Mouse (Mus musculus): ENCODE data around the gene Psrc1. TPM values are rescaled to one million over a fixed set of nuclear protein-coding genes. Genes with fewer than 3 reads are reported as not detected.

Gene Psrc1
- polyA plus RNA-seq, 1 experiment from 2014 or later, result 13.9 TPM

DNA sequence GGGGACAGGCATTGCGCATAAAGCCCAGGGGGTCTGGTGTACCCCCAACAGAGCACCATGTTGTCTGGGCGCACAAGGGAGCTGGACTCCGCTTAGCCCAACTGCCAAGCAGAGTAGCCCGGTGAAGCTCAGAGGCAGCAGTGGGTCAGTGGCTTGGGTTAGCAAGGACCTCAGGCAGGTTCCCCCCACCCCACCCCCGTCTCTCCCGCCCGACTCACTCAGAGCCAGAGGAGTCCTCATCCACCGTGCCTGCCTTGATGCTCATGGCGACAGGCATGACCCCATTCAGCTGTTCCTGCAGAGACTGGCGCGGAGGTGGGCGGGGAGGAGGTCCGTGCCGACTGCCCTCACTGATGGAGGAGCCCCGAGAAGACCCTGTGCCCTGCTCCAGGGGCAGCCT lies 9.2 kb downstream of the Psrc1 start:
- no peaks in the 10 kb centered on the region for H3K27me3 ChIP-seq
- 0 out of 2 replicates have a peak overlapping the region, but pooled peaks have one; percentile 8 for H3K27ac ChIP-seq
- H3K4me2 ChIP-seq, result no peak overlapping the region
- peaks cover 19% of the 10 kb centered on the region for H3K4me1 ChIP-seq (replicated peaks)
- WGBS, result 43% methylated on average over 15 of the region's 15 CpGs
- H3K4me3 ChIP-seq, result no peak overlapping the region
- peaks cover 69% of the 10 kb centered on the region for H3K36me3 ChIP-seq
- H3K9ac ChIP-seq, result peak overlapping the region; percentile 39; the same call in 1 of the 2 replicates
- ATAC-seq (ENCODE audit: low FRiP score), result no peak
- no peaks in the 10 kb centered on the region for H3K9me3 ChIP-seq

DNA sequence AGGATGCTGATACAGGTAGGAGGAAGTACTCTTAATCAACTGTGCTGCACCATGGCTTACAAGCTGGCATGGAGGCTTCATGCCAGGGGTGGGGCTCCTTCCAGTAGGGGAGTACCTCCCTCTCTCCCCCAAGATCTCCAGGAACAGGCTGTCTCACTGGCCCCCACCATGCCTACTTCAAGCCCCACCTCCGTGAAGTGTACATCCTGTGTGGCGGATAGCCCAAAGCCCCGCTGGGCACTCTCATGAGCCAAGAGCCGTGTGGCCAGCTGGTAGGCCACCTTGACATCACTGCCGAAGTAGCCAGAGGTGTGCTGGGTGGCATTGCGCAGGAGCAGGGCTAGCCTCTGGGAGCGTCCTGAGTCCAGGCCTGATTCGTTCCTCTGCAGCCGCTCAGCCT lies 14.6 kb downstream of the Psrc1 start:
- Histone ChIP-seq H3K27me3 (no peaks in the 10 kb centered on the region), H3K4me3 (no peak overlapping the region), H3K4me1 (replicated peaks) (peaks cover 24% of the 10 kb centered on the region), H3K9ac (no peak overlapping the region), H3K9me3 (no peaks in the 10 kb centered on the region), H3K36me3 (peaks cover 100% of the 10 kb centered on the region), H3K27ac (no peak overlapping the region), H3K4me2 (no peak overlapping the region)
- ATAC-seq (ENCODE audit: low FRiP score), result no peak
- WGBS, result 95% methylated on average over 9 of the region's 9 CpGs

DNA sequence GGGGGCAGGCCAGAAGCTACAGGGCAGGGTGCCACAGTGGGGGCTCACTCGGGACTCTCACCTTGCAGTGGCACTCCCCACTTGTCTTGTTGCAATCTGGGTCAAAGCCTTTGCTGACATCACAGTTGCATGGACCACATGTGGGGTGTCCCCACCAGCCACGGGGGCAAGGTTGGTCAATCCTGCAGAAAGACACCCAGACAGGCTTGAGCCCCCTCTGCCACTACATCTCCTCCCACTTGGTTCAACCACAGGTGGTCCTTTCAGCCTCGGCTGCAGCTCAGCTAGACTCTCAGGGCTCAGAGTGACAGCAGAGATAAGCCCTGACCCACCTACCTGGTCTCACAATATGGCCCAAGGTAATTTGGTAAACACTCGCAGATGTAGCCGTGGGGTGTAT lies 16.8 kb downstream of the Psrc1 start:
- H3K36me3 ChIP-seq, result peaks cover 98% of the 10 kb centered on the region
- no peak overlapping the region for H3K27ac ChIP-seq
- peaks cover 40% of the 10 kb centered on the region for H3K4me1 ChIP-seq (replicated peaks)
- H3K4me2 ChIP-seq, result no peak overlapping the region
- no peak overlapping the region for H3K4me3 ChIP-seq
- ATAC-seq (ENCODE audit: low FRiP score), result no peak
- H3K9ac ChIP-seq, result no peak overlapping the region
- no peaks in the 10 kb centered on the region for H3K27me3 ChIP-seq
- 93% methylated on average over 5 of the region's 5 CpGs for WGBS
- H3K9me3 ChIP-seq, result no peaks in the 10 kb centered on the region

- Histone ChIP-seq H3K4me3 (no peak overlapping the region), H3K27ac (peak overlapping the region; percentile 75), H3K4me2 (peak overlapping the region; percentile 23; the same call in 1 of the 2 replicates), H3K9me3 (no peaks in the 10 kb centered on the region), H3K36me3 (peaks cover 97% of the 10 kb centered on the region), H3K9ac (peak overlapping the region; percentile 51; the same call in 1 of the 2 replicates), H3K27me3 (no peaks in the 10 kb centered on the region), H3K4me1 (replicated peaks) (peaks cover 54% of the 10 kb centered on the region)
- 38% methylated on average over 22 of the region's 22 CpGs for WGBS
- peak; percentile 85 for ATAC-seq (ENCODE audit: low FRiP score)
Measured at GRCm38 (mm10) chr3:108401692-108402527, 18.3 kb downstream of the Psrc1 start.

DNA sequence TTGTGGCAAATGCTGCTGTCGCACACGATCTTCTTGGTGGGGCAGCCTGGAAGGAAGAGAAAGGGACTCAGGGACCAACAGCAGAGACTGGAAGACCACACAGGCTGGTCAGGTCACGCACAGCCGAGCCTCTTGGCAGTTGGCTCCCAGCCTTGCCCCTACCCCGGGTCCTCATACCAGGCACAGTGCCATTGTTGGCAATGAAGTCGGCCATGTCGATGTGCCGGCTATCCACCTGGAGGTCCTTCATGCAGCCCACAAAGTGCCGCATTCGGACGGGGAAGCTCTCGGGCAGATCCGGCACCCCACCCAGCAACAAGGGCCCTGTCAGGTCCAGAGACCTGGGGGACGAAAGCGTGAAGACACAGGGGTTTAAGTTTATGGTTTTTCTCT lies 18.9 kb downstream of the Psrc1 start:
- Histone ChIP-seq H3K4me1 (replicated peaks) (peaks cover 59% of the 10 kb centered on the region), H3K4me3 (no peak overlapping the region), H3K9ac (peak overlapping the region; percentile 51; the same call in 1 of the 2 replicates), H3K9me3 (no peaks in the 10 kb centered on the region), H3K27me3 (no peaks in the 10 kb centered on the region), H3K4me2 (no peak overlapping the region), H3K36me3 (peaks cover 94% of the 10 kb centered on the region), H3K27ac (peak overlapping the region; percentile 75)
- 77% methylated on average over 15 of the region's 15 CpGs for WGBS
- ATAC-seq (ENCODE audit: low FRiP score), result peak; percentile 6

- Histone ChIP-seq H3K27ac (peak overlapping the region; percentile 84), H3K27me3 (no peaks in the 10 kb centered on the region), H3K36me3 (peaks cover 82% of the 10 kb centered on the region), H3K9me3 (no peaks in the 10 kb centered on the region), H3K4me3 (peak overlapping the region; percentile 5; the same call in 1 of the 2 replicates), H3K4me2 (peak overlapping the region; percentile 27), H3K9ac (peak overlapping the region; percentile 46), H3K4me1 (replicated peaks) (peaks cover 91% of the 10 kb centered on the region)
- 18% methylated on average over 14 of the region's 14 CpGs for WGBS
- ATAC-seq (ENCODE audit: low FRiP score), result peak; percentile 2; the same call in 1 of the 2 replicates
Measured at GRCm38 (mm10) chr3:108405536-108406305, 22.1 kb downstream of the Psrc1 start.

DNA sequence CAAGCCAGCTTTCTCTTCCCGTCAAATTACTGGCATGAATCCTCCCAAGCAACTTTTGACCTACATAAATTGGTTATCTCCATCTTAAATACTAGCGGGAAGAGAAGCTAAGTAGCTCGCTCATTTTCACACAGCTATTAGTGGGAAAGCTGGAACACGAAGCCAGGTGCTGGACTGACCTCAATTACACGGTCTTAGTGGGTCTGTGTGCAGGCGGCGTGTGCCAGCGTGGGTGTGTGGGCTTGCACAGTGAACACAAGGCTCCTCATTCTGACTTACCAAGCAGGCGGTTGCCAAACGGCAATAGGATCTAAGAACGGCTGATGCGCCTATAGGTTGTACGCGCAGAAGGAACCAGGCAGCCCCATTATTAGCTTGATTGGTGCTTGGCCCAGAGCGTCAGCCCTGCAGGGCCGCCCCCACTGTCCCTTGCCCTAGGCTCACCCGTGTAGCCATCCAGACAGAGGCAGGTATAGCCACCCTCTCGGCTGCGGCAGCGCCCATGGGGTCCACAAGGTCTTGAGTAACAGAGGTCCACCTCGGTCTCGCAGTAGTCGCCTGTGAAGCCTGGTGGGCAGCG lies 22.8 kb downstream of the Psrc1 start:
- 68% methylated on average over 24 of the region's 24 CpGs for WGBS
- H3K4me2 ChIP-seq, result peak overlapping the region; percentile 13; the same call in 1 of the 2 replicates
- peaks cover 75% of the 10 kb centered on the region for H3K36me3 ChIP-seq

GRCm38 (mm10) chr3:108408517-108409008 lies 24.9 kb downstream of the Psrc1 start:
- Histone ChIP-seq H3K4me1 (replicated peaks) (peaks cover 96% of the 10 kb centered on the region), H3K27me3 (no peaks in the 10 kb centered on the region), H3K27ac (0 out of 2 replicates have a peak overlapping the region, but pooled peaks have one; percentile 48), H3K36me3 (peaks cover 72% of the 10 kb centered on the region), H3K9me3 (peaks cover 3% of the 10 kb centered on the region; the same call in 1 of the 2 replicates), H3K4me2 (peak overlapping the region; percentile 85), H3K9ac (0 out of 2 replicates have a peak overlapping the region, but pooled peaks have one; percentile 29), H3K4me3 (peak overlapping the region; percentile 90; the same call in 1 of the 2 replicates)
- WGBS, result 83% methylated on average over 8 of the region's 8 CpGs
- no peak for ATAC-seq (ENCODE audit: low FRiP score)

More for the DNA sequence above, 22.8 kb downstream of the Psrc1 start:
- Histone ChIP-seq H3K4me3 (peak overlapping the region; percentile 5; the same call in 1 of the 2 replicates), H3K4me1 (replicated peaks) (peaks cover 95% of the 10 kb centered on the region), H3K27ac (peak overlapping the region; percentile 84), H3K27me3 (no peaks in the 10 kb centered on the region), H3K9ac (peak overlapping the region; percentile 46; the same call in 1 of the 2 replicates), H3K9me3 (no peaks in the 10 kb centered on the region)
- ATAC-seq (ENCODE audit: low FRiP score), result no peak

DNA sequence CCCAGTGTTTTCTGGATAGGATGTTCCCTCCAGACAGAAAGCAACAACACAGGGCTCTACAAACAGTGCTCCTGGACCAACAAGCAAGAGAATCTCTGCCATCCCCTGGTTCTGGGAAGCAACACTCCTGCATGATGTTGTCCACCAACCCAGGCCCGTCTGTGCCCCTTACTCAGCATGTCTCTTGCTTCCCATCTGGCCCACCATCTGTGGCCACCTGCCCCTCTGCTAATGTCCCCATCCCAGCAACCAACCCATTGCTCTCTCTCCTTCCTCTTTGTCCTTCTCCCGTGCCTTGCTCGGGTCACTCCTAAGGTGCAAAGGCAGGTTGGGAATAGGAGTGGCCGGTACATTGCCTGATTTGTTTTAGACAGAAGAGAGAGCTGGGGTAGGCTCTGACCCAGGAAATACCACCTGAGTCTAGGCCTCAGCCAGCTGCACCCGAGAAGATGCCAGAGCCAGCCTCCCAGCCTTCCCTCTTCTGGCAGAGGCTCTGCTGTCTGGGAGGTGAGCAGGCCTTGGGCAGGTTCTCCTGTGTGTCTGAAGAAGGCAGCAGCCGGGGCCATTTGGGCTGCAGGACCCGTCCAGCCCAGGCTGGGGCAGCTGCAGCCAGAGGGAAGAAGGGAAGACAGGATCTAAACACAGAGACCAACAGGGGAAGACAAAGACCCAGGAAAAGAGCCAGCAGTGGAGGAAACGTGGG lies 26.2 kb downstream of the Psrc1 start:
- H3K4me3 ChIP-seq, result peak overlapping the region; percentile 90
- ATAC-seq (ENCODE audit: low FRiP score), result peak; percentile 0; the same call in 1 of the 2 replicates
- H3K27ac ChIP-seq, result peak overlapping the region; percentile 99
- peaks cover 6% of the 10 kb centered on the region for H3K9me3 ChIP-seq
- 10% methylated on average over 8 of the region's 8 CpGs for WGBS
- no peaks in the 10 kb centered on the region for H3K27me3 ChIP-seq
- peaks cover 69% of the 10 kb centered on the region for H3K36me3 ChIP-seq
- peaks cover 98% of the 10 kb centered on the region for H3K4me1 ChIP-seq (replicated peaks)
- H3K4me2 ChIP-seq, result peak overlapping the region; percentile 85
- H3K9ac ChIP-seq, result peak overlapping the region; percentile 87

DNA sequence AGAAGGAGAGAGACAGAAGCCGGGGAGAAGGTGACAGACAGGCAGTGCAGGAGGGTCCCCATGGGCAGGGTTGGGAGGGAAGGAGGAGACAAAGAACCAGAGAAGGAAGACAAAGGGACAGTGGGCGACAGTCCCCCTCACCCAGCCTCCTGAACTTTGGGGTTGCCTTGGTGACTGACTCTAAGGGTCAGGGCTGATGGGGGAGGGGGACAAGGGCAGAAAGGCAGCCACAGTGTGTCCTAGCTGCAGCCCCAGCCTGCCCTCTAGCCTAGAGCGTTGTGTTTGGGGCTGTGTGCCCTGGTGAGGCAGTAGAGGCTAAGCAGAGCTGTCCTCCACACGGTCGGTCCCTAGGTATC lies 26.7 kb downstream of the Psrc1 start:
- Histone ChIP-seq H3K4me2 (peak overlapping the region; percentile 85), H3K27ac (peak overlapping the region; percentile 99), H3K4me3 (peak overlapping the region; percentile 90), H3K9me3 (peaks cover 6% of the 10 kb centered on the region), H3K4me1 (replicated peaks) (peaks cover 97% of the 10 kb centered on the region), H3K9ac (peak overlapping the region; percentile 87), H3K36me3 (peaks cover 65% of the 10 kb centered on the region), H3K27me3 (no peaks in the 10 kb centered on the region)
- 5% methylated on average over 5 of the region's 5 CpGs for WGBS
- peak; percentile 29 for ATAC-seq (ENCODE audit: low FRiP score)

DNA sequence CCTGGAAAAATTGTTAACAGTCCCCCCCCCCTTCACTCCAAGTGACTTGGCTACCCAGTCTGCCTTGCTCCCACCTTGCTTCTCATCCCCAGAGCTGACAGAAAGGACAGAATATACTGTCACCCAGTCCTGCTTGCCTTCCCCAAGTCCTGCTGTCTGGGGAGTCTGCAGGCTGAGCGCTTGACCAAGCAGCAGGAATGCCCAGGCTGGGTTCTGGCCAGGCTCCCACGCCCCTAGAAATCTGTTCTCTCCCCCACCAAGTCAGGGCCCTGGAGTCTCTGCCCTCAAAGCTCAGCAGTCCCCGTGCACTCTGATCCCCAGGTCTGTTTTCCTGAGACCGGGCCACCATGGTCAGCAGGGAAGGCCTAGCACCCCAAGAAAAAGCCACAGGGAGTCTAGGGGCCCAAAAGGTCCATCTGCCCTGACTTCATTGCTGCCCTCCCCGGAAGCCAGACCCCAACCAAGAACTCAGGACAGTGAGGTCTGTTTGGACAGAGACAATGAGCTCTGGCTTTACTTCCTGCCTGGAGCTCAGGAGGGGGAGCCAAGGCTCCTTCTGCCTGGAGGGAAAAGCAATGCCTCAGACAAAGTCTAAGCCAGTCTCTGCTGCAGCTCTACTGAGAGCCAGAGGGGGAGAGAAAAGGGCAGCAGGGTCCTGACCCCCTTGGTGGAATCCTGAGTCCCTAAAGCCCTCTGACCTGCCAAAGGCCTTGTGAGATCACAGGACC lies 27.6 kb downstream of the Psrc1 start:
- no peaks in the 10 kb centered on the region for H3K27me3 ChIP-seq
- no peak; the same call in 1 of the 2 replicates for ATAC-seq (ENCODE audit: low FRiP score)
- H3K9me3 ChIP-seq, result peaks cover 6% of the 10 kb centered on the region
- WGBS, result 15% methylated on average over 5 of the region's 5 CpGs
- H3K36me3 ChIP-seq, result peaks cover 58% of the 10 kb centered on the region
- H3K9ac ChIP-seq, result peak overlapping the region; percentile 87
- peak overlapping the region; percentile 90 for H3K4me3 ChIP-seq
- H3K27ac ChIP-seq, result peak overlapping the region; percentile 99
- peak overlapping the region; percentile 85 for H3K4me2 ChIP-seq
- H3K4me1 ChIP-seq (replicated peaks), result peaks cover 91% of the 10 kb centered on the region
